Mouse (Mus musculus) pancreas, adult 10 weeks (tissue): ENCODE measurements around the gene Smug1. TPM values are rescaled to one million over a fixed set of nuclear protein-coding genes. Genes with fewer than 3 reads are reported as not detected.

Source experiments
- polyA plus RNA-seq: library from polyadenylated mRNA; stranded (reverse); fragments of 350-450 nt; fragmentation: Illumina TruSeq; extraction: RNeasy Lipid Tissue Mini Kit (QIAGEN cat#74804); gene quantifications from one replicate; pipeline ENCODE4 v1.2.3, GENCODE M21; 2015; ENCODE audit warnings: low read depth, low replicate concordance; ENCODE audit not compliant: insufficient read depth

The Smug1 gene
- 3.0 TPM for polyA plus RNA-seq

GRCm38 (mm10) chr15:103167042-103167615 lies at the start of gene Smug1:
Gene Smug1 (minus strand): TSS chr15:103167092.

Other genes starting within 250 kb of the Smug1 start
- gene Hoxc13, start 246.0 kb downstream of the Smug1 start, polyA plus RNA-seq = not detected
- gene Hoxc12, start 230.3 kb downstream of the Smug1 start, polyA plus RNA-seq = not detected
- not detected for gene Hoxc11, start 212.7 kb downstream of the Smug1 start, polyA plus RNA-seq
- gene Hoxc10, start 200.3 kb downstream of the Smug1 start, polyA plus RNA-seq = not detected
- gene Hoxc5, start 199.6 kb downstream of the Smug1 start, polyA plus RNA-seq = 0.90 TPM
- not detected for gene Hoxc9, start 190.7 kb downstream of the Smug1 start, polyA plus RNA-seq
- gene Hoxc8, start 176.5 kb downstream of the Smug1 start, polyA plus RNA-seq = not detected
- not detected for gene Hoxc6, start 168.8 kb downstream of the Smug1 start, polyA plus RNA-seq
- gene Hoxc4, start 148.2 kb downstream of the Smug1 start, polyA plus RNA-seq = 0.96 TPM
- 11.1 TPM for gene Cbx5, start 72.7 kb upstream of the Smug1 start, polyA plus RNA-seq
- gene Hnrnpa1, start 73.3 kb upstream of the Smug1 start, polyA plus RNA-seq = 68.2 TPM
- not detected for gene Nfe2, start 91.3 kb upstream of the Smug1 start, polyA plus RNA-seq
- gene Copz1, start 105.6 kb upstream of the Smug1 start, polyA plus RNA-seq = 46.1 TPM
- not detected for gene Gpr84, start 143.5 kb upstream of the Smug1 start, polyA plus RNA-seq
- gene Zfp385a, start 173.0 kb upstream of the Smug1 start, polyA plus RNA-seq = 4.4 TPM
- 6.5 TPM for gene Itga5, start 199.7 kb upstream of the Smug1 start, polyA plus RNA-seq